Mouse (Mus musculus) activated CD4-positive, CD25-positive, alpha-beta regulatory T cell, adult 4 months (primary cell): ENCODE results near the gene Gm10320. TPM values are rescaled to one million over a fixed set of nuclear protein-coding genes. Genes with fewer than 3 reads are reported as not detected.

Experiments used
- ATAC-seq: one replicate; pipeline ENCODE4 v1.8.0; 2017
- polyA plus RNA-seq, 2 experiments: library from polyadenylated mRNA; unstranded; fragments of 100-300 nt; shearing (Covaris generic); gene quantifications; one replicate each; pipeline ENCODE4 v1.2.1; 2017

Gm10320 gene
- polyA plus RNA-seq, 2 experiments from 2014 or later = 1.3 TPM; not detected in 1

GRCm38 (mm10) chr13:98502813-98503341 is 11.1 kb upstream of the Gm10320 start:
- ATAC-seq = no peak

GRCm38 (mm10) chr13:98502236-98502812 is 10.5 kb upstream of the Gm10320 start:
- ATAC-seq = no peak

GRCm38 (mm10) chr13:98501321-98501720 is 9.5 kb upstream of the Gm10320 start:
- no peak for ATAC-seq

- no peak for ATAC-seq
Observed at GRCm38 (mm10) chr13:98500471-98501125, 8.8 kb upstream of the Gm10320 start.

- ATAC-seq = no peak
Observed at GRCm38 (mm10) chr13:98498561-98498960, 6.8 kb upstream of the Gm10320 start.

GRCm38 (mm10) chr13:98498080-98498479 is 6.3 kb upstream of the Gm10320 start:
- no peak for ATAC-seq

GRCm38 (mm10) chr13:98496917-98497870 is 5.4 kb upstream of the Gm10320 start:
- no peak for ATAC-seq

- ATAC-seq = no peak
Observed at GRCm38 (mm10) chr13:98494492-98495064, 2.8 kb upstream of the Gm10320 start.

- ATAC-seq = no peak
Observed at GRCm38 (mm10) chr13:98492569-98493255, 911 bp upstream of the Gm10320 start.

- no peak for ATAC-seq
Observed at GRCm38 (mm10) chr13:98486726-98487125, 5.1 kb downstream of the Gm10320 start.

GRCm38 (mm10) chr13:98486161-98486560 is 5.6 kb downstream of the Gm10320 start:
- no peak for ATAC-seq

GRCm38 (mm10) chr13:98485440-98485839 is 6.4 kb downstream of the Gm10320 start:
- ATAC-seq = no peak

GRCm38 (mm10) chr13:98477991-98478390 is 13.8 kb downstream of the Gm10320 start:
- no peak for ATAC-seq

- no peak for ATAC-seq
Observed at GRCm38 (mm10) chr13:98476839-98477495, 14.8 kb downstream of the Gm10320 start.

GRCm38 (mm10) chr13:98476175-98476838 is 15.5 kb downstream of the Gm10320 start:
- no peak for ATAC-seq

- ATAC-seq = no peak
Observed at GRCm38 (mm10) chr13:98475681-98476080, 16.1 kb downstream of the Gm10320 start.

- ATAC-seq = no peak
Observed at GRCm38 (mm10) chr13:98473034-98473433, 18.8 kb downstream of the Gm10320 start.

GRCm38 (mm10) chr13:98471756-98472155 is 20.0 kb downstream of the Gm10320 start:
- ATAC-seq = no peak

- no peak for ATAC-seq
Observed at GRCm38 (mm10) chr13:98470321-98470720, 21.5 kb downstream of the Gm10320 start.

- ATAC-seq = no peak
Observed at GRCm38 (mm10) chr13:98469916-98470315, 21.9 kb downstream of the Gm10320 start.

GRCm38 (mm10) chr13:98461467-98461866 is 30.3 kb downstream of the Gm10320 start:
- ATAC-seq = no peak
